Mouse (Mus musculus) embryonic facial prominence, embryonic 14.5 days (tissue): ENCODE measurements at regions not wholly inside any gene's neighbourhood (a gene's known extent, or its start where the extent isn't known, plus 50 kb on each side); places are given as distances from the start of the nearest gene placed in this dataset.

ENCODE experiments used
- ATAC-seq: fragments of 200-750 bp; cut with Nextera tagmentation; 2 replicates; pipeline ENCODE4 v1.8.0; 2017; ENCODE audit warnings: low read depth, moderate number of reproducible peaks, moderate TSS enrichment
- DNase-seq: peaks from one replicate; pipeline ENCODE4 v3.0.0-alpha.2; 2015; ENCODE audit warnings: low spot score
- H3K27ac ChIP-seq: fragments of 300-500 bp; sonication (generic); replicated peaks from 2 replicates; pipeline ENCODE4 v1.5.1; 2014; ENCODE audit warnings: low read depth, mild to moderate bottlenecking, low read length, moderate library complexity
- H3K27me3 ChIP-seq: fragments of 300-500 bp; sonication (generic); replicated peaks from 2 replicates; pipeline ENCODE4 v1.6.1; 2014; ENCODE audit warnings: low read length; ENCODE audit not compliant: control insufficient read depth, insufficient read depth
- H3K36me3 ChIP-seq: fragments of 300-500 bp; sonication (generic); 2 replicates; pipeline ENCODE4 v1.6.1; 2014; ENCODE audit warnings: low read length, mixed read lengths; ENCODE audit not compliant: control insufficient read depth, insufficient read depth
- H3K4me1 ChIP-seq: fragments of 300-500 bp; sonication (generic); 2 replicates; pipeline ENCODE4 v1.6.1; 2014; ENCODE audit warnings: antibody characterized with exemption, low read length; ENCODE audit not compliant: control insufficient read depth, insufficient read depth
- H3K4me2 ChIP-seq: fragments of 300-500 bp; sonication (generic); 2 replicates; pipeline ENCODE4 v1.6.1; 2014; ENCODE audit warnings: low read depth, mild to moderate bottlenecking, low read length, moderate library complexity, mixed read lengths
- H3K4me3 ChIP-seq: fragments of 300-500 bp; sonication (generic); 2 replicates; pipeline ENCODE4 v1.5.1; 2014; ENCODE audit warnings: low read depth, mild to moderate bottlenecking, low read length
- H3K9ac ChIP-seq: fragments of 300-500 bp; sonication (generic); 2 replicates; pipeline ENCODE4 v1.6.1; 2014; ENCODE audit warnings: low read depth, mild to moderate bottlenecking, low read length, moderate library complexity, mixed read lengths
- H3K9me3 ChIP-seq: fragments of 300-500 bp; sonication (generic); 2 replicates; pipeline ENCODE4 v1.6.1; 2016; ENCODE audit warnings: low read length; ENCODE audit not compliant: control insufficient read depth
- WGBS: fragments of 180-500 bp; shearing (Covaris S2); extraction: QIAGEN DNeasy Blood & Tissue Kit; methylation state at CpG from one replicate; pipeline ENCODE4 v1.1.7; 2014; 5-methylcytosine and 5-hydroxymethylcytosine counted together

- WGBS, result 47% methylated on average over 5 of the region's 5 CpGs
- no peak for ATAC-seq
- no peak overlapping the region for H3K4me3 ChIP-seq
- no peaks in the 10 kb centered on the region for H3K9me3 ChIP-seq
- peak; percentile 73 for DNase-seq
- no peaks in the 10 kb centered on the region for H3K27me3 ChIP-seq
- H3K27ac ChIP-seq, result no peak overlapping the region
- no peak overlapping the region for H3K4me2 ChIP-seq
- no peaks in the 10 kb centered on the region for H3K36me3 ChIP-seq
- H3K4me1 ChIP-seq, result peaks cover under 1% of the 10 kb centered on the region; the same call in 1 of the 2 replicates
- H3K9ac ChIP-seq, result no peak overlapping the region
These were observed 124.4 kb upstream of the Rnd3 start for GRCm38 (mm10) chr2:51273300-51273699.

- H3K27me3 ChIP-seq, result no peaks in the 10 kb centered on the region
- no peak overlapping the region for H3K9ac ChIP-seq
- WGBS, result 63% methylated on average over 2 of the region's 2 CpGs
- peak overlapping the region; percentile 40; the same call in 1 of the 2 replicates for H3K27ac ChIP-seq
- ATAC-seq, result no peak
- H3K4me2 ChIP-seq, result no peak overlapping the region
- no peaks in the 10 kb centered on the region for H3K9me3 ChIP-seq
- no peak overlapping the region for H3K4me3 ChIP-seq
- peaks cover 2% of the 10 kb centered on the region; the same call in 1 of the 2 replicates for H3K4me1 ChIP-seq
- H3K36me3 ChIP-seq, result no peaks in the 10 kb centered on the region
- DNase-seq, result no peak
These were observed 119.6 kb upstream of the Rnd3 start for GRCm38 (mm10) chr2:51268532-51268931.

- H3K4me1 ChIP-seq, result peaks cover 2% of the 10 kb centered on the region; the same call in 1 of the 2 replicates
- H3K27me3 ChIP-seq, result no peaks in the 10 kb centered on the region
- no peaks in the 10 kb centered on the region for H3K36me3 ChIP-seq
- ATAC-seq (peak; percentile 83), DNase-seq (peak; percentile 93)
- WGBS, result 24% methylated on average over 5 of the region's 5 CpGs
- H3K9me3 ChIP-seq, result no peaks in the 10 kb centered on the region
- no peak overlapping the region for H3K4me3 ChIP-seq
- no peak overlapping the region for H3K4me2 ChIP-seq
- no peak overlapping the region for H3K27ac ChIP-seq
- H3K9ac ChIP-seq, result no peak overlapping the region
These were observed 118.8 kb upstream of the Rnd3 start for GRCm38 (mm10) chr2:51267662-51268061.

- DNase-seq (no peak), ATAC-seq (no peak)
- no peak overlapping the region for H3K27ac ChIP-seq
- H3K27me3 ChIP-seq, result no peaks in the 10 kb centered on the region
- no peak overlapping the region for H3K4me2 ChIP-seq
- peaks cover 2% of the 10 kb centered on the region; the same call in 1 of the 2 replicates for H3K4me1 ChIP-seq
- H3K36me3 ChIP-seq, result no peaks in the 10 kb centered on the region
- H3K9ac ChIP-seq, result no peak overlapping the region
- H3K4me3 ChIP-seq, result no peak overlapping the region
- no peaks in the 10 kb centered on the region for H3K9me3 ChIP-seq
- 83% methylated on average over 1 of the region's 1 CpGs for WGBS
These were observed 113.6 kb upstream of the Rnd3 start for GRCm38 (mm10) chr2:51262506-51262905.

- peak; percentile 82 for DNase-seq
- ATAC-seq, result no peak
These were observed 101.9 kb upstream of the Rnd3 start for GRCm38 (mm10) chr2:51250798-51251197.

GRCm38 (mm10) chr2:51241573-51241972, 92.7 kb upstream of the Rnd3 start:
- H3K27me3 ChIP-seq, result no peaks in the 10 kb centered on the region
- 67% methylated on average over 5 of the region's 5 CpGs for WGBS
- no peak overlapping the region for H3K9ac ChIP-seq
- no peak for ATAC-seq
- H3K9me3 ChIP-seq, result no peaks in the 10 kb centered on the region
- H3K4me2 ChIP-seq, result no peak overlapping the region
- no peaks in the 10 kb centered on the region for H3K36me3 ChIP-seq
- no peak for DNase-seq
- H3K4me1 ChIP-seq, result peaks cover 10% of the 10 kb centered on the region; the same call in 1 of the 2 replicates
- H3K4me3 ChIP-seq, result no peak overlapping the region
- no peak overlapping the region for H3K27ac ChIP-seq

More at GRCm38 (mm10) chr2:51250798-51251197, 101.9 kb upstream of the Rnd3 start:
- Histone ChIP-seq H3K36me3 (no peaks in the 10 kb centered on the region), H3K27me3 (no peaks in the 10 kb centered on the region), H3K9ac (no peak overlapping the region), H3K4me2 (no peak overlapping the region), H3K4me1 (no peaks in the 10 kb centered on the region), H3K4me3 (no peak overlapping the region), H3K27ac (no peak overlapping the region), H3K9me3 (no peaks in the 10 kb centered on the region)
- 47% methylated on average over 6 of the region's 6 CpGs for WGBS

GRCm38 (mm10) chr2:51240000-51240399, 91.1 kb upstream of the Rnd3 start:
- 65% methylated on average over 1 of the region's 1 CpGs for WGBS
- Histone ChIP-seq H3K27me3 (no peaks in the 10 kb centered on the region), H3K9me3 (no peaks in the 10 kb centered on the region), H3K4me2 (no peak overlapping the region), H3K4me1 (peaks cover 14% of the 10 kb centered on the region), H3K4me3 (no peak overlapping the region), H3K9ac (no peak overlapping the region), H3K27ac (no peak overlapping the region), H3K36me3 (no peaks in the 10 kb centered on the region)
- ATAC-seq, result no peak
- DNase-seq, result no peak

- Histone ChIP-seq H3K9ac (no peak overlapping the region), H3K9me3 (no peaks in the 10 kb centered on the region), H3K27me3 (no peaks in the 10 kb centered on the region), H3K4me2 (peak overlapping the region; percentile 41; the same call in 1 of the 2 replicates), H3K4me1 (peaks cover 23% of the 10 kb centered on the region), H3K36me3 (no peaks in the 10 kb centered on the region), H3K4me3 (no peak overlapping the region), H3K27ac (no peak overlapping the region)
- no peak for ATAC-seq
- WGBS, result 46% methylated on average over 4 of the region's 4 CpGs
- DNase-seq, result no peak
These were observed 90.1 kb upstream of the Rnd3 start for GRCm38 (mm10) chr2:51238992-51239391.

GRCm38 (mm10) chr2:51238131-51238931, 89.4 kb upstream of the Rnd3 start:
- 7% methylated on average over 16 of the region's 16 CpGs for WGBS
- ATAC-seq, result peak; percentile 79
- H3K36me3 ChIP-seq, result no peaks in the 10 kb centered on the region
- H3K4me3 ChIP-seq, result no peak overlapping the region
- H3K27ac ChIP-seq, result no peak overlapping the region
- H3K4me1 ChIP-seq, result peaks cover 26% of the 10 kb centered on the region
- H3K27me3 ChIP-seq, result no peaks in the 10 kb centered on the region
- no peak overlapping the region for H3K9ac ChIP-seq
- DNase-seq, result peak; percentile 92
- H3K4me2 ChIP-seq, result peak overlapping the region; percentile 41
- H3K9me3 ChIP-seq, result no peaks in the 10 kb centered on the region
